Mouse (Mus musculus): ENCODE results near the gene Znrd1. TPM values are rescaled to one million over a fixed set of nuclear protein-coding genes. Genes with fewer than 3 reads are reported as not detected.

Znrd1 gene
- polyA plus RNA-seq, 1 experiment from 2014 or later: 71.7 TPM

DNA sequence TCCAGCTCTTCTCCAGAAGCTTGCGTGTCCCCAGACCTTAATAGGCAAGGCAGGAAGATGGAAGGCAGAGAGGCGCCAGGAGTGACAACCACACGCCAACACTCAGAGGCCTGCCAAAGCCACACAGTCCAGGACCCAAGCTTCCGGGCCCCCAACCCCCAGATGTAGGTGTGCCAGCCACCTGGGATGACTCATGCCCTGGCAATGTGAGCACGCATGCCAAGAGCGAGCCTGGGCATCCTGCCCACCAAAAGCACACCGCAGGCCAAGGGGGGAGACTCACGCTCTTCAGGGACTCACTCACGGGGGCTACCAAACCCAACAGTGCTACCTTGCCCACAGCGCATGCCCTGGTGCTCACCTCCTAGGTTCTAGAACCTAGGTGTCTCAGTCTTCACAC, 16.0 kb downstream of the Znrd1 start:
- no peak overlapping the region for H3K27ac ChIP-seq (replicated peaks)
- H3K9ac ChIP-seq: 0 out of 2 replicates have a peak overlapping the region, but pooled peaks have one; percentile 70
- peaks cover 54% of the 10 kb centered on the region for H3K27me3 ChIP-seq
- no peaks in the 10 kb centered on the region for H3K36me3 ChIP-seq
- no peak for ATAC-seq (ENCODE audit: low read depth)
- peak overlapping the region; percentile 69 for H3K4me2 ChIP-seq
- peak overlapping the region; percentile 41 for H3K4me3 ChIP-seq
- H3K4me1 ChIP-seq (replicated peaks): peaks cover 35% of the 10 kb centered on the region
- H3K9me3 ChIP-seq: no peaks in the 10 kb centered on the region
- 52% methylated on average over 10 of the region's 10 CpGs for WGBS

DNA sequence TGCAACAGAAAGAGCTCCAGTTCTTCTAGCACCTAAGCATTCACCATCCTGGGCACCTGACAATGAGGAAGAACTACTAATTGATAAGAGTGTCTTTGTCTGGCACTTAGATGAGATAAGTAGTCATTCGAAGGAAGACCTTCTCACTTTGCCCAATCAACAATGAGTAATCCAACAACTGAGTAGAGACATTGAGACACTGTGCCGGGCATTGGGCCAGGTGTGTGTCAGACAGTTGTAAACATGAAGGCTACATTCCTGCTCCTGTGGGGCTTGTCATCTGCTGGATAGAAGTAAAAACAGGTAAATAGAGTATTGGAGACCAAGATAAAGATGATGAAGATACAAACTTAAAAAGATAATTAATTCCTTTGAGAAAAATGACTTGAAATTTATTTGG, 20.3 kb downstream of the Znrd1 start:
- H3K4me1 ChIP-seq (replicated peaks): peaks cover 7% of the 10 kb centered on the region
- ATAC-seq (ENCODE audit: low read depth): no peak
- H3K36me3 ChIP-seq: no peaks in the 10 kb centered on the region
- H3K9ac ChIP-seq: no peak overlapping the region
- no peak overlapping the region for H3K4me2 ChIP-seq
- peaks cover 21% of the 10 kb centered on the region for H3K27me3 ChIP-seq
- 86% methylated on average over 2 of the region's 2 CpGs for WGBS
- H3K27ac ChIP-seq (replicated peaks): no peak overlapping the region
- no peak overlapping the region for H3K4me3 ChIP-seq
- no peaks in the 10 kb centered on the region for H3K9me3 ChIP-seq

DNA sequence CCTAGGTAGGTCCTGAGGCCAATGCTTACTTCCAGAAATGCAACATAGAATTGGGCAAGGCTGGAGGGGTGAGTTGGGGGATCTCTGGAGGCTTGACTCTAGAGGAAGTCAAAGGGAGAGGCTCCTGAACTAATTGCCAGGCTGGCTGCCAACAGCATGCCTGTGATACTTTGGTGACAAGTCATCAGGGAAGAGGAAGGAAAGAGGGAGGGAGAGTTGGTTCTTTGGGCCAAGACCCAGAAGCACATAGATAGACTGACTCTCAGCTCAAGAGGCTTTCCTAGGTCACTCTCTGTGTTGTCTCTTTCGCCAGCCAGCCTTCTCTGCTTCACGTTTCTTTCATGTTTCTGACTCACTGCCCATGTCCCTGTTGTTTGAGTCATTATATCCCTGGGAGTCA, 26.6 kb downstream of the Znrd1 start:
- 73% methylated on average over 2 of the region's 2 CpGs for WGBS
- no peaks in the 10 kb centered on the region for H3K27me3 ChIP-seq

DNA sequence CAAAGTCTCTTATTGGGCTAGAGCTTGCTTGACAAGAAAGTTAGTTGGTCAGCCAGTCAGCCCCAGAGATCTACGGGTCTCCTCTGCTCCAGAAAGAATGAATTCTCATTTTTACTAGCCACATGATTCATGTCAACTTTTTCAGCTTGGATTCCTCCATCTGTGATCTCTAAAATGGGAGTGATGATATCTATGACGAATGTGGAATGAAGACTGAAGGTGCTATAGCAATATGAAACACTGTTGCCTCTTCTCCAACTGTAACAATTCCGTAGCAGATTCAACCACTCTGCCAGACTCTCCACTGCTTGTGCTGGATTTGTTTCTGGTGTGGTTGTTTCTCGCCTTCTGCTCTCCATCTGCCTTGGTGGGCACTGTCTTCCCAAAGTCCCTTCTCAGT, 27.2 kb downstream of the Znrd1 start:
- no peak overlapping the region for H3K27ac ChIP-seq (replicated peaks)
- no peaks in the 10 kb centered on the region for H3K36me3 ChIP-seq
- H3K4me2 ChIP-seq: no peak overlapping the region
- no peak for ATAC-seq (ENCODE audit: low read depth)
- no peaks in the 10 kb centered on the region for H3K27me3 ChIP-seq
- H3K4me3 ChIP-seq: no peak overlapping the region
- H3K9me3 ChIP-seq: no peaks in the 10 kb centered on the region
- no peak overlapping the region for H3K9ac ChIP-seq
- no peaks in the 10 kb centered on the region for H3K4me1 ChIP-seq (replicated peaks)
- WGBS: 80% methylated on average over 4 of the region's 4 CpGs

More for the DNA sequence above, 26.6 kb downstream of the Znrd1 start:
- Histone ChIP-seq H3K4me3 (no peak overlapping the region), H3K27ac (replicated peaks) (no peak overlapping the region), H3K9ac (no peak overlapping the region), H3K36me3 (no peaks in the 10 kb centered on the region), H3K4me1 (replicated peaks) (no peaks in the 10 kb centered on the region), H3K9me3 (no peaks in the 10 kb centered on the region), H3K4me2 (no peak overlapping the region)
- no peak for ATAC-seq (ENCODE audit: low read depth)

DNA sequence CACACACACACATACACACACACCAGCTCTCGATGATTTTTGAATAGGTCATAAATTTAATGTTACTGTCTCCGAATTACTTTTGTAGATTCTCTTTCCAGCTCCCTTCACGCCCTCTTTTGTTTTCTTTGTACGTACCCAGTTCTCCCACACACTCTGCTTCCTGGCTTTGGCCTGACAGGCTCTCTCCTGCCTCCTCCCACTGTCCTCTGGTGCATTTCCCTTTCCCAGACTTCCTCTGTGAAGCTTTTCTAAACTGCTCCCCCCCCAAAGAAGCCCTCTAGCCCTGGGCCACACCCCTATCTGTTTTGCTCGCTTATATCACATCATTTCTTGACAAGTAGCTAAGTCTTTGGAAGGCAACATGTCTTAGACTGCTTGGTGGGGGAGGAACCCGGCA, 28.1 kb downstream of the Znrd1 start:
- WGBS: 60% methylated on average over 6 of the region's 6 CpGs
- no peak for ATAC-seq (ENCODE audit: low read depth)

DNA sequence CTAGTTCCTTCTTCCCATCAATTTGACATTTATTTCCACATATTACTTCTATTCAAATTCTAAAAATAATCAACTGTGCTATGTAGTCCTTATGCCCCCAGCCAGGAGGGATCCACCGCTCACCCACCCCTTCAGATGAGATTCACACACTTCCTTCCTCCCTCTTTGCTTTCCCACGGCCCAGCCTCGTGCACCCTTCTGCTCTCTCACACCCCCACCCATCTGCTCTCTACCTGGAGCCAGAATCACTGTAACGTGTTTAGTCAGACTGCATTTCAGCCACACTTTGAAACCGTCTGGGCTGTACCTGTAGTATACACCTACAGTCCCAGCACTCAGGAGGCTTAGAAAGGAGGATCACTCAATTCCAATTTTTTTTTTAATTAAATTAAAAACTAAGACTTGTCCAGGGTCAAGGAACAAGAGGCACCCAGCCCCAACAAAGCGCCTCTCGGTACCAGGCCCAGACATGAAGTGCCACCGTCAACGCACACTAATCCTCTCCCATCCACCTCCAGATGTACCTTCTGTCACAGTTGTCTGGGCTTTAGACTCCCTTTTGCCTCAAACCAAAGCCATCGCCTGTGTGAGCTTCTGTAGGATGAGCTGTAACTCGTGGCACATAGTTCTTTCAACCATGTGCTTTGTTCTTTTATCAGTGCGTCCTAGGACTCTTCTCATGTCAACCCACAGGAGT, 29.0 kb downstream of the Znrd1 start:
- H3K4me1 ChIP-seq (replicated peaks): no peaks in the 10 kb centered on the region
- no peak overlapping the region for H3K9ac ChIP-seq
- no peak overlapping the region for H3K27ac ChIP-seq (replicated peaks)
- WGBS: 83% methylated on average over 12 of the region's 12 CpGs
- ATAC-seq (ENCODE audit: low read depth): no peak
- H3K4me3 ChIP-seq: no peak overlapping the region
- no peaks in the 10 kb centered on the region for H3K9me3 ChIP-seq
- no peaks in the 10 kb centered on the region for H3K36me3 ChIP-seq
- H3K27me3 ChIP-seq: no peaks in the 10 kb centered on the region
- no peak overlapping the region for H3K4me2 ChIP-seq

More for the DNA sequence above, 28.1 kb downstream of the Znrd1 start:
- H3K4me1 ChIP-seq (replicated peaks): no peaks in the 10 kb centered on the region
- H3K27me3 ChIP-seq: no peaks in the 10 kb centered on the region
- no peak overlapping the region for H3K27ac ChIP-seq (replicated peaks)
- H3K36me3 ChIP-seq: no peaks in the 10 kb centered on the region
- no peak overlapping the region for H3K9ac ChIP-seq
- no peaks in the 10 kb centered on the region for H3K9me3 ChIP-seq
- H3K4me3 ChIP-seq: no peak overlapping the region
- H3K4me2 ChIP-seq: no peak overlapping the region

DNA sequence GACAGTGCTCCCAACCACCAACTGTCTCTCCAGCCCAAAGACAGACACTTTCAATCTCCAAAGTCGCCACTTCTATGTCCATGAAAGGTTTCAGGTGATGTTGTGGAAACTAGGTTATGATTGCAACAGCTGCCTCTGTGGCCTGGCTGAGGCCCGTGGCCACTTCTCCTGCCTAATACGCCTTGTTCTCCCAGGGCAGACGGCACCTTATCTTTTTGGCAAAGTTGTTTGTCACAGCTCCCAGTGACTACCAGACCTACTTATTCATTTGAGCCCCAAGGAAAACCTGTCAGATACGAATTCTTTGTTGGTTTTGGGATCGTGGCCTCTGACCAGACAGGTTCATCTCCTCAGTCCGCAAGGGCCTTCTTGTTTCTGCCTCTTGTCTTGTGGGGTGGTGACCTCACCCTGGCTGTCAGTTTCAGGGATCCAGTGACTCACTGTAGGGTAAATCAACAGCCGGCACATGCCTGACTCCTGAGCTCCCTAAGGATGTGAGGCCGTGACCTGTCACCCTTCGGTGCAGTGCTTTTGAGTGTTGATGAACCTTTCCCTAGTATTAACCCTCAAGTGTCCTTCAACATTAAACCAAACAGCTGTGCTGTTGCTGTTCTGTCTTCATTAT, 30.8 kb downstream of the Znrd1 start:
- H3K9ac ChIP-seq: no peak overlapping the region
- H3K27ac ChIP-seq (replicated peaks): no peak overlapping the region
- H3K4me2 ChIP-seq: no peak overlapping the region
- H3K27me3 ChIP-seq: no peaks in the 10 kb centered on the region
- 68% methylated on average over 10 of the region's 10 CpGs for WGBS
- H3K4me1 ChIP-seq (replicated peaks): no peaks in the 10 kb centered on the region
- no peaks in the 10 kb centered on the region for H3K36me3 ChIP-seq
- no peak for ATAC-seq (ENCODE audit: low read depth)
- H3K9me3 ChIP-seq: no peaks in the 10 kb centered on the region
- no peak overlapping the region for H3K4me3 ChIP-seq

DNA sequence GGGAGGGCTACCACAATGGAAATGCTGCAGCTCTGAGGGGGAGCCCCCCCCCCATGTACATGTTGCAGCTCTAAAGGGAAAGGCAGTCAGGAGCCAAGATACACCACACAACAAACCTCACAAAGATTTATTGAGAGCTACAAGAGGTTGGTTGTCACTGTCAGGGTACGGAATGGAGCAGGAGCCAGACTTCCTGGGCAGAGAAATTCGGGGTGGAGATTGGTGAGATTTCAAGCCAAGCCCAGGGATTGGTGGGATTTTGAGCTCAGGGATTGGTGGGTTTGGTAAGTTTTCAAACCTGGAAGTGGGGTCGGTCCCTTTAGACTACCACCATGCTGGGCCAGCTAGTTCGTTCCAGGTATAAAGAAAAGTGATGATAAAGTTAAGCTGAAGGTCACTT, 34.9 kb downstream of the Znrd1 start:
- Histone ChIP-seq H3K36me3 (no peaks in the 10 kb centered on the region), H3K9ac (no peak overlapping the region), H3K27ac (replicated peaks) (no peak overlapping the region), H3K27me3 (no peaks in the 10 kb centered on the region), H3K4me2 (no peak overlapping the region), H3K4me1 (replicated peaks) (no peaks in the 10 kb centered on the region), H3K9me3 (no peaks in the 10 kb centered on the region), H3K4me3 (no peak overlapping the region)
- ATAC-seq (ENCODE audit: low read depth): no peak
- 66% methylated on average over 4 of the region's 4 CpGs for WGBS

DNA sequence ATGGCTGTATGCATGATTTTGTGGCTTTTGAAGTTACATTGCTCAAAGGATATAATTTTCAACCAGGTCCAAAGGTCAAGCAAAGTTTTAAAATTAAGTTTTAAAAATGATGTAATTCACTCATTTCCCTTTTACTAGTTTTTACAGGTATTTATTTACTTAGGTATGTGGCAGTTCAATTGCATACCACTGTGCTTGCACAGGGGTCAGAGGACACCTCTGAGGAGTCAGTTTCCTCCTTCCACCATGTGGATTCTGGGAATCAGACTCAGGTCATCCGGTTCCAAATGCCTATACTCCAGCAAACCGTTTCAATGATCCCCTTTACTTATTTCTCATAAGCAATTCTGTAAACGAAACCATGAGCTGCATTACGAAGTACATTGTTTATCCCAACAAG, 35.6 kb downstream of the Znrd1 start:
- 89% methylated on average over 4 of the region's 4 CpGs for WGBS
- H3K9me3 ChIP-seq: no peaks in the 10 kb centered on the region
- H3K27ac ChIP-seq (replicated peaks): no peak overlapping the region
- no peak overlapping the region for H3K4me2 ChIP-seq
- H3K4me1 ChIP-seq (replicated peaks): no peaks in the 10 kb centered on the region
- H3K27me3 ChIP-seq: no peaks in the 10 kb centered on the region
- H3K36me3 ChIP-seq: no peaks in the 10 kb centered on the region
- no peak for ATAC-seq (ENCODE audit: low read depth)
- no peak overlapping the region for H3K9ac ChIP-seq
- H3K4me3 ChIP-seq: no peak overlapping the region

DNA sequence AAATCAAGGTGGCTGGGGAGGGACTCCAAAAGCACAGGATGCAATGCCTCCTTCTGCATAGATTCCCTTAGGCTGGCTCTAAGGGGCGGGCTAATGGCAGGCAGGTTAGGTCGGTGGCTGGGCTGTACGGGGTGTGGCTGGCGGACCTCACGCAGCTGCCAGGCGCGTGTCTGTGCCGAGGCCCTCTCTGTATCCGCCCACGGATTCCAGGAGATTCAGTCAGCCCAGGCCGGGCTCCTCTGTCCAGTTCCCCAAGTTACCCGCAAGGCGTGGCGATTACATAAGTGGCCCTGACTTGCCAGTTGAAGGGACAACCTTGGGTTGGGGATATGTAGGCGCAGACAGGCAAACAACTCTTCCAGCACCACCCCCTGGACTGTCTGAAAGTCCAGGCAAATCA, 38.1 kb downstream of the Znrd1 start:
- WGBS: 58% methylated on average over 15 of the region's 15 CpGs

DNA sequence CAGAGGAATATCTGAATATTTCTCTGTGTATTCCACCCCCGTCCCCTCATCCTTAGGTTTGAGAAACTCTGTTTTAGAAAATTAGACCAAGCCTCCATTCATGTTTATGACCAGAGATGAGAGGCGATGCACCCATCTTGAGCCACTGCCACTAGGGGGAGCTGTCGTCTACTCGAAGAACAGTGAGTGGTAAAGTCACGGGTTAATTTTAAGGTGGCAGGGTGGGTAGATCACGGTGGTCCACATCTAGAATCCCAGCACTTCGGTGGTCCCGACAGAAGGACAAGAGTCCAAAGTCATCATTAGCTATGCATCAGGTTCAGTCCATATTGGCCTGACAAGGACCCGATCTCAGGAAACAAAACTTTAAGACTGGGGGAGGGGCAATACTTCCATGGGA, 43.3 kb downstream of the Znrd1 start:
- no peak overlapping the region for H3K4me3 ChIP-seq
- H3K27me3 ChIP-seq: no peaks in the 10 kb centered on the region
- no peaks in the 10 kb centered on the region for H3K4me1 ChIP-seq (replicated peaks)
- 15% methylated on average over 9 of the region's 9 CpGs for WGBS
- H3K36me3 ChIP-seq: no peaks in the 10 kb centered on the region
- H3K4me2 ChIP-seq: no peak overlapping the region
- no peak overlapping the region for H3K9ac ChIP-seq
- H3K9me3 ChIP-seq: no peaks in the 10 kb centered on the region
- ATAC-seq (ENCODE audit: low read depth): no peak
- H3K27ac ChIP-seq (replicated peaks): no peak overlapping the region

More for the DNA sequence above, 38.1 kb downstream of the Znrd1 start:
- H3K4me2 ChIP-seq: no peak overlapping the region
- ATAC-seq (ENCODE audit: low read depth): no peak
- H3K9me3 ChIP-seq: no peaks in the 10 kb centered on the region
- H3K4me3 ChIP-seq: no peak overlapping the region
- H3K9ac ChIP-seq: no peak overlapping the region
- H3K4me1 ChIP-seq (replicated peaks): no peaks in the 10 kb centered on the region
- H3K27ac ChIP-seq (replicated peaks): no peak overlapping the region
- no peaks in the 10 kb centered on the region for H3K27me3 ChIP-seq
- H3K36me3 ChIP-seq: no peaks in the 10 kb centered on the region

DNA sequence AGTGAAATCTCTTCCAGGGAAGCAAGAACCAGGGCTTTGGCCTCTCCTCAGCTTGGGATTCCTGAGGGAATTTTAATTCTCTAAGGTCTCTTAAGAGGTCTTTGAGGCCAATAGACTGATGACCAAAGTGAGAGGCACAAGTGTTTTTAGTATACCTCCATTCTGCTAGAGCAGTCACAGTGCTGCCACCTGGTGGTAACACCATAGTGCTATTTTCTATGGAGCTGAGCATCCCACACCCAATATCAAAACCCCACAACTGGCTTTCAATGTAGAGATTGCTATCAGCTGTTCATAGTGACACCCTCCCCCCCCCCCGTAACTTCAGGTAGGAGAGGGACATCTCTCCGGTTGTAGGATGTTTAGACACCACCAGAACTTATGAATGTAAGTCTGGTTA, 44.3 kb downstream of the Znrd1 start:
- 10% methylated on average over 2 of the region's 2 CpGs for WGBS
- ATAC-seq (ENCODE audit: low read depth): 0 out of 2 replicates have a peak, but pooled peaks have one; percentile 47
- H3K9ac ChIP-seq: no peak overlapping the region
- no peak overlapping the region for H3K4me2 ChIP-seq
- no peak overlapping the region for H3K4me3 ChIP-seq
- no peaks in the 10 kb centered on the region for H3K9me3 ChIP-seq
- H3K27ac ChIP-seq (replicated peaks): no peak overlapping the region
- H3K36me3 ChIP-seq: no peaks in the 10 kb centered on the region
- H3K27me3 ChIP-seq: no peaks in the 10 kb centered on the region
- no peaks in the 10 kb centered on the region for H3K4me1 ChIP-seq (replicated peaks)

DNA sequence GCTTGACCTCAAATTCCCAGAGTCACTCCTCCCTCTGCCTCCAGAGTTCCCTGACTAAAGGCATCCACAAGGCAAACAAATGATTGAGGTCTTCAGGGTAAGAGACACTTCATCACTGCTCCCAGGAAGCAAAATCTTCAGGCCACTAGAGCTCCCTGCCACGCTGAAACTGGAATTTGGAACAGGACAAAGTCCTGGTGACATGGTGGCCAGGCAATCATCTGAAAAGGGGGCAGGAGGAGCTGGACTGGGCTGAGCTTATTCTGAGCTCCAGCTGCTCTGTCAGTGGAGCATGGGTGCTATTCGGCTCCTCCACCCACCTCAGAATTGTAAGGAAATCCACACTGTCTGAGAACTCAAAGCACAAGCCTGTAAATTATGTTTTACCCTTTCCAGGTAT, 46.3 kb downstream of the Znrd1 start:
- Histone ChIP-seq H3K27ac (replicated peaks) (no peak overlapping the region), H3K36me3 (no peaks in the 10 kb centered on the region), H3K4me3 (no peak overlapping the region), H3K4me1 (replicated peaks) (no peaks in the 10 kb centered on the region), H3K9me3 (no peaks in the 10 kb centered on the region), H3K4me2 (no peak overlapping the region), H3K27me3 (no peaks in the 10 kb centered on the region), H3K9ac (no peak overlapping the region)
- no peak for ATAC-seq (ENCODE audit: low read depth)
- 79% methylated on average over 2 of the region's 2 CpGs for whole genome bisulfite sequencing
